Mouse (Mus musculus): ENCODE data around the gene Ddx59.

- TF ChIP-seq CTCF (conservative IDR thresholded peaks at IDR 0.05; ENCODE audit: low read length) (no peak), POU5F1 (IDR thresholded peaks at IDR 0.05; ENCODE audit: borderline replicate concordance, low read length) (no peak)
These were observed 33.5 kb upstream of the Ddx59 start for GRCm38 (mm10) chr1:136381583-136381982.
